Mouse (Mus musculus): ENCODE data around the gene Zfp109. TPM values are rescaled to one million over a fixed set of nuclear protein-coding genes. Genes with fewer than 3 reads are reported as not detected.

The Zfp109 gene
- 7.7 TPM for polyA plus RNA-seq (2017; shearing (Covaris generic))

DNA sequence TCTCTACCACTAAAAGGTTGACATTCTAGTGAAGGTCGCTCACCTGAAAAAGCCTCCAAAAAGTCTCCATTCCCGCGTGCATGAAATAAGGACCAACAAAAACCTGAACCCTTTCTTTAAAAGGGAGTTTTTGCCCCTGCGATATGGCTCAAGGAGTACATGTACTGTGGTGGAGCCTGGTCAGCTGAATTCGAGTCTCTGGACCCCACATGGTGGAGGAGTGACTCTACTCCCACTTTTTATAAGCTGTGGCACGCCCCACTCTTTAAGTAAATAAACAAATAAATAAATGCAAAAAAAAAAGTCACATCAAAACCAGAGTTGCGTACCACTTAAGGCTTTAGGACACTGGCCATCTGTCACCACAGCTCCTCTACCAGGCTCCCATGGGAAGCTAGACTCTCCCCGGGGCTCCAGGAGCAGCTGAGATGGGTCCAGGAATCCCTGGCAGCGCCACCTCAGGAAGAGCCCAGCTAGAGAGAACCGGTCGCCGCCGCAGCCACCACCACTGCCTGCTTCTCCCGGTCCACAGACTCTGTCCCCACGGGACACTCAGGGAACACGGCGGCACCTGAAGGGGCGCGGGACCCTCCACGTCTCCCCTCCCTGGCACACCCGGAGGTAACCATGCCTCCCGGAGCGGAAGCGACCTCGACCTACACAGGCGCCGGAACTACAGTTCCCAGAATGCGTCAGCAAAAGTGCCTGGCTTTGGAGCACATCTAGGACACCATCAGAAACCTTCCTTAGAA is at the start of gene Zfp109:
TSS of gene Zfp109 (minus strand) at position 521 of the 752 bp plus-strand sequence.

GRCm38 (mm10) chr7:24270288-24270672 is 32.9 kb upstream of the Zfp109 start, which contains the start of gene Zfp93:
Zfp93 (plus strand) TSS chr7:24270420.

DNA sequence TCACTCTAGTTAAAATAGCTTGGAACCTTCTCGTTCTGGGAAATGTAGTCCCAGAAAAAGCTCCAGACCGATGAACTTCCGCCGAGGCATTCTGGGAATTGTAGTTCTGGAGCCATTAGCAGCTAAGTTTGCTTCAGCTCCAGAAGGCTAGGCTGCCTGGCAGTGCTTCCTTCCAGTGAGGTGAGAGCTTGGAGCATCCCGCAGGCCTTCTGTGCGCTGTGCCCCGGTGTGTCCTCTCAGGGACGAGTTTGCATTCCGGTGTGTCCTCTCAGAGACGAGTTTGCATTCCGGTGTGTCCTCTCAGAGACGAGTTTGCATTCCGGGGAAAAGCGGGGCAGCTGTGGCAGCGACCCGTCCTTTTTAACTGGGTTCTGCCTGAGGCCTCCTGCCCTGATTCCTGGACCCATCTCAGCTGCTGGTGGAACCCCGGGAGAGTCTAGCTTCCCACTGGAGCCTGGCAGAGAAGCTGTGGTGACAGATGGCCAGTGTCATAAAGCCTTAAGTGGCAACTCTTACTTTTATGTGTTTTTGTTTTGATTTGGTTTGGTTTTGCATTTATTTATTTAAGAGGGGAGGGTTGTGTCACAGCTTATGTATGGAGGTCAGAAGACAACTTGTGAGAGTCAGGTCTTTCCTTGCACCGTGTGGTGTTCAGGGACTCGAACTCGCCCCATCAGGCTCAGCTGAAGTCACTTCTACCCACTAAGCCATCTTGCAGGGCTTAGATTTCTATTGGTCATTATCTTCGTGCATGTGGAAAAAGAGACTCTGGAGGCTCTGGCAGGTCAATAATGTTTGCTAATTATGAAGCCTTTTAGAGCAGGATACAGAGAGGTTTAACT is 17.5 kb upstream of the Zfp109 start, which contains the start of gene Zfp108:
TSS of gene Zfp108 (plus strand) at position 162 of the 842 bp plus-strand sequence.

GRCm38 (mm10) chr7:24211343-24211742 is 26.0 kb downstream of the Zfp109 start, which contains the start of gene Zfp111:
Zfp111 (minus strand) TSS chr7:24211443.

Other genes starting within 250 kb of the Zfp109 start
- gene V1rd19, start 235.9 kb downstream of the Zfp109 start, polyA plus RNA-seq (2017; shearing (Covaris generic)) = not detected
- gene Vmn1r183, start 184.3 kb downstream of the Zfp109 start, polyA plus RNA-seq (2017; shearing (Covaris generic)) = not detected
- gene Zfp180, start 155.6 kb downstream of the Zfp109 start, polyA plus RNA-seq (2017; shearing (Covaris generic)) = 42.0 TPM
- 1.4 TPM for gene Zfp112, start 125.2 kb downstream of the Zfp109 start, polyA plus RNA-seq (2017; shearing (Covaris generic))
- 20.7 TPM for gene Zfp235, start 103.4 kb downstream of the Zfp109 start, polyA plus RNA-seq (2017; shearing (Covaris generic))
- 1.9 TPM for gene Zfp114, start 62.5 kb downstream of the Zfp109 start, polyA plus RNA-seq (2017; shearing (Covaris generic))
- gene Zfp111, start 26.1 kb downstream of the Zfp109 start, polyA plus RNA-seq (2017; shearing (Covaris generic)) = 1.2 TPM
- gene Zfp108, start 17.2 kb upstream of the Zfp109 start, polyA plus RNA-seq (2017; shearing (Covaris generic)) = 1.0 TPM
- gene Zfp93, start 32.9 kb upstream of the Zfp109 start, polyA plus RNA-seq (2017; shearing (Covaris generic)) = 3.7 TPM
- 28.4 TPM for gene Zfp61, start 63.7 kb upstream of the Zfp109 start, polyA plus RNA-seq (2017; shearing (Covaris generic))
- gene Zfp94, start 79.1 kb upstream of the Zfp109 start, polyA plus RNA-seq (2017; shearing (Covaris generic)) = 16.9 TPM
- gene Tescl, start 96.4 kb upstream of the Zfp109 start, polyA plus RNA-seq (2017; shearing (Covaris generic)) = not detected
- not detected for gene Lypd5, start 111.6 kb upstream of the Zfp109 start, polyA plus RNA-seq (2017; shearing (Covaris generic))
- 174 TPM for gene Kcnn4, start 132.7 kb upstream of the Zfp109 start, polyA plus RNA-seq (2017; shearing (Covaris generic))
- 61.3 TPM for gene Smg9, start 162.1 kb upstream of the Zfp109 start, polyA plus RNA-seq (2017; shearing (Covaris generic))
- not detected for gene Irgc1, start 214.7 kb upstream of the Zfp109 start, polyA plus RNA-seq (2017; shearing (Covaris generic))
- gene Plaur, start 224.9 kb upstream of the Zfp109 start, polyA plus RNA-seq (2017; shearing (Covaris generic)) = 0.96 TPM
- not detected for gene Cadm4, start 244.5 kb upstream of the Zfp109 start, polyA plus RNA-seq (2017; shearing (Covaris generic))

Data from inflammation-experienced regulatory T-cells, adult 16 weeks (primary cell).